Mouse (Mus musculus): ENCODE results near the gene Parp3.

Parp3 gene

DNA sequence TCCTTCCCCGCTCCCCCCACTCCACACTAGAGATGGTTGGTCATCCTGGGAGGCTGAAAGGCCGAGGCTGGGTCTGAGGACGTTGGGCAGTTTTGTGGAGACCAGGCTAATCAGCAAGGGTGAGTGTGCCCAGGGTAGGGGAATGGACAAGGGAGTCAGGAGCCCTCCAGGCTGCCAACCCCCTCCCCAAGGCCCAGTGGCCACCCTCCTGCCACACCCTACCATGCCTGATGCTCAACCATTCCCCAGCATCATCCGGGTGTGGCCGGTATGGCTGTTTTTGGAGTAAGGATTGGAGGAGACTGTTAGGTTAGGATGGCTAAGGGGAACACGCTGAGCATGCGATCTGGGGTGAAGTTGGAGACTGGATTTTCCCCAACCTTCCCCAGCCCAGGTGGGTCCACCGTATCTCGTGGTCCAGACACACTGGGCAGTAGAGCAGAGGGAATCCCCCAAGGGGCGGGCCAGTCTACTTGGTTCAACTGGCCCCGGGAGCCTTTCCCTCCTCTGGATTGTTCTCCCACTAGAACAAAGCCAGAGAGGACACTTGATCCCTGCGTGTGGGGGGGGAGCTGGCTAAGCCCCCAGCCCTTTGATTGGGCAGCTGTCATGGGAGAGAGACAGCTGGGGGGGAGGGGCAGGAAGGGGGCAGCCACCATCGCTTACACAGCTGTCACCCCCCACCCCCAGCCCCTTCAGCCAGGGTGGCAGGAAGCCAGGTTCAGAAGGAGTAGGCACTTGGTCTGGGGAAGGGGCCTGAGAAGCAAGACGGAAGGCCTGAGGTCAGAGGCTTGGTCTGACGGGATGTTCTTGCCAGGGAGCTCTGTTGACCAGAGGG, 20.2 kb downstream of the Parp3 start:
- DNase-seq: no peak

DNA sequence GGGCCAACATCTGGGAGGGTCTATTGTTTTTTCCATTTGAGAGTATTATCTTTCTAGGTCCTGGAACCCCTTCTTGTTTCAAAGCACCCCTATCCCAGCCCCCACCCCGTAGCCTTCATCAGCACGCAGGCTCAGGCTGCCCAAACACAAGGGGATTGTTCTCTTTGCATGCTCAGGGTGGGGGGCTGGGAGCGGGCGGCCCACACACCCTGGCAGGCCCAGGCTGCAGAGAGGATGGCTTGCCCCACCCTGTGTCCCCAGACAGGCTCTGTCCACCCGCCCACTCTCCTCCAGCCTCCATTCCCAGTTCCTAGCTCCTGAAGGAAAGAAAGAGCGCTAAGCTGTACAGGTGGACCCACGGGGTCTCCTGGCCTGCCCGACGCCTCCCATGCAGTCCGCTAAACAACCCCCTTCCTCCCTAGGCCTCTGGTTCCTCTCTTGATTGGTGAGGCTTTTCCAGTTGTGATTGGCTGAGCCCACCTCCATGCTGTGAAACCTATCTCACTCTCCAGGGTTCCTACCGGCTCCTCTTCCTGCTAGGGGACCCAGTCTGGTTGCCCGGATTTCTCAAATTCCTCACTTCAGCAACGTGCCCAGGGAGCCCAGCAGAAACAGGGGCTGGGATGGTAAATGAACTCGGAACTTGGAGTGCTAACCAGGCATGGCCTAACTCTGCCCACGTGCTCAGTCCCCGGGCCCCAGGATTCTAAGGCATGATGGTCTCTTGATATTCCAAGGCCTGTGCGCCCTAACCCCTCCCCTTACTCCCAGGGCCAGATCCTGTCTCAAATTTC, 21.7 kb downstream of the Parp3 start:
- no peak for DNase-seq

DNA sequence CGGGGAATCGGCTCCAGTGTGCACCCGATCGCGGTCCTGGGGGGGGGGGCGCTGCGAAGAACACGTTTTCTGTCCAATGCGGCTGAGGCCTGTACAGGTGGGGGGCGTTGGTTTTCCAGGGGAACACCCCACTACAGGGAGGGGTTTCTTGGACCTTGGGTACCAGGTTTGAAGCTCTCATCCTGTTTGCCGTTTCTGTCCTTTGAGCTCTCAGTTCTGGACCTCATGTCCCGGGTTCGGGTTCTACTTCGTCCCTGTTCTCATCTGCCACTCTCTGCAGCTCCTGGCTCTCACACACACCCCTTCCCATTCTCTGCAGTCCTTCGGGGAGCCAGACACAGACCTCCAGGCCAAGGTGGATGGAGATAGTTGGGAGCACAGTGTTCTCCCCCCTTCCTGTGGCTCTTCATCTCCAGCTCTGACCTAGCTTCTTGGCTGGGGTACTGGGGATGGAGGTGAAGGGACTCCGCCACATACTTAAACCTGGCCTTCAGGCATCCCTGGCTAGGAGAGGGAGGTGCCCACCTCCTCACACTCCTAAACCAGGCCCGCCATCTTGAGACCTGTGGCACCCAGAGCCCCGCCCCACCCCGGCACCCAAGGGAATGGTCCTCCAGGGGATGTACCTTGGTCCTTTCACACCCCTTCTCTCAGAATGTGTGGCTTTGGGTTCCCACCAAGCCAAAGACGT, 22.5 kb downstream of the Parp3 start:
- no peak for DNase-seq

DNA sequence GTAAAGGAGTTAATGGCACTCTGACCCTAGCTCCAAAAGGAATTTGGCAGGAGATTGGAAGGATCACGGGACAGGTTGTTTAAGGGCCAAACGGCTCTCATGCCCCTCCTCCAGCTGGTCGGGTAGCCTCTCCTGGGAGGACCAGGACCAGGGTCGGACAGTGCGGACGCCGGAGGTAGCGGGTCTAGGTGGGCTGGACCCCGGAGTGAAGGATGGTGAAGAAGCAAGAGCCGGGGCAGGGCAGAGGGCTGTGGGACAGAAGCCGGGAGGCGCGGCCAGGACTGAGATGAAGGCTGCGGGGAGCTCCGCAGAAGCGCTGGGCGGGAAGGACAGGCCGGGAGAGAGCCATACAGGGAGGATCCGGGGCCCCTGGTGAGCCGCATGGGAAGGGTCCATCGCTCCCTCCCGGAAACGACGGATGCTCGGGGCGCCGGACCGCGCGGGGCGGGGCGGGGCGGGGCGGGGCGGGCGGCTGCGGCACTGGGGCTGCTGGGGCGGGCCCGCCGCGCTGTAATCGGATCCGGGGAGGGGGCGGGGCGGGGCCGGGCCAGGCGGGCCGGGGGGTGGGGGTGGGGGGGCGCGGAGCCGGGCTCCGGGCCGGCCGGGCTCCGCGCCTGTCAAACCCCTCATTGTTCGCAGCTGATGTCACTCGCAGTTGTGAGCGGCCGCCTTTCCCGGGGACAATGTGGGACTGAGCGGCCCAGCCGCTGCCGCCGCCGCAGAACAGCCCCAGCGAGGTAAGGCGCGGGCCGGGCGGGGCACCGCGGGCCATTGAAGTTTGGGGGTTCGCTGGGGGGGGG, 23.3 kb downstream of the Parp3 start, which contains the start of gene Pcbp4:
Pcbp4 (plus strand) TSS at position 21 of the 800 bp plus-strand sequence.
- DNase-seq: peak; percentile 57

DNA sequence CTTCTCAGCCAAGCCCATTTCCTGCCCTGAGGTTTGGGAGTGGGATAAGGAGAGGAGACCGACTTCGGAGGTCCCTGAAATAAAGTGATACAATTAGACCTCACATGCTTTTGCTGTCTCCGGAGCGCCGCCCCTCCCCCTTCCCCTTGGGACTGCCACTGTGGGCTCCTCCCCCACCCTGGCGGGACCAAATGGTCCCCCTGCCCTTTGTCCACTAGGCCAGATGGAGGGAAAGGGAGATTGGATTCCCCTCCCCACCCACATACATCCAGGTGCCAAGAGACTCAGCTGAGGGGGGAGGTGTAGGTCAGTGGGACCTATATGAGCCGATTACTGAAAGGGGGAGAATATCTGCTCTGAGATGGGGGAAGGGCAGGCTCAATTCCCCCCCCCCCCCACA, 23.9 kb downstream of the Parp3 start:
- peak; percentile 31 for DNase-seq

DNA sequence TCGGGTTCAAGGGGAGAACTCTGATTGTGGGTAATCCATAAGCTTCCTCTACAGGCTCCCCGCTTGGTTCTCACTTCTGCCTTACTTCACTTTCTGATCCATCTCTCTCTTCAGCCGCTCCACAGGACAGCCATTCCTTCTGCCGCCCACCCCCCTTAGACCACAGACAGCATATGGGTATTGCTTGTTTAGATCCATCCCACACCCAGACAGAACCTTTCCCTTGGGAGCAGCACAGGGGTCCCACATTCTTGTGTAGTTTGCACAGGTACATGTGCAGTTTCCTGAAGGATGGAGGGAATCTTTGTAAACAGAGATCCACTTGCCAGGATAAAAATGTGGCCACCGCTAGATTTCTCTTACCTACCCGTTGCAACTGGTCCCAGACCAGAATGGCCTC, 24.4 kb downstream of the Parp3 start:
- DNase-seq: no peak

DNA sequence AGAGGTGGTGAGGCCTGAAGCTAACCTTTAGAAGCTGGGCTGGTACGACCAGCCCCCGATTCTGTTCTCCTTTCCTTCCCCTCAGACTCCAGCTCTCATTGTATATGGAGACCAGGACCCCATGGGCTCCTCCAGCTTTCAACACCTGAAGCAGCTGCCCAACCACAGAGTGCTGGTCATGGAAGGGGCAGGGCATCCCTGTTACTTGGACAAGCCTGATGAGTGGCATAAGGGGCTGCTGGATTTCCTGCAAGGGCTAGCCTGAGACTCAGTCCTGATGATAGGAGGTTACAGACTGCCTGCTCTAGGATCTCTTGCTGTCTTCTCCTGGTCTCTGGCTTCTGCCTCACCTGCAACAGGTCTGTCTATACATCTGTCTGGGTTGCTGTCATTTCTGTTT, 24.9 kb downstream of the Parp3 start:
- no peak for DNase-seq

DNA sequence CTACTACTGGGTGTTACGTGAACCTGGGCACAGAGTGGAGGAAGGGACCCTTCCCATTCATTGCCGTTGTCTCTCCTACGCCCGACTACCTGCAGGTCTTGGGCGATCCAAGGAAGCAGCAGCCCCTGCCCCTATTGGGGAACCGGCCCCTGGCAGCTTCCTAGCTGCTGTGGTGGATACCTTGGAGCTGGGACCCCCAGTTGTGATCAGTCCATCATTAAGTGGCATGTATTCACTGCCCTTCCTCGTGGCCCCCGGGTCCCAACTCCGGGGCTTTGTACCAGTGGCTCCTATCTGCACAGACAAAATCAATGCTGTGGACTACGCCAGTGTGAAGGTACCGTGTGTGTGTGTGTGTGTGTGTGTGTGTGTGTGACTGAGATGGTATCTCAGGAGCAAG, 25.5 kb downstream of the Parp3 start:
- DNase-seq: no peak

DNA sequence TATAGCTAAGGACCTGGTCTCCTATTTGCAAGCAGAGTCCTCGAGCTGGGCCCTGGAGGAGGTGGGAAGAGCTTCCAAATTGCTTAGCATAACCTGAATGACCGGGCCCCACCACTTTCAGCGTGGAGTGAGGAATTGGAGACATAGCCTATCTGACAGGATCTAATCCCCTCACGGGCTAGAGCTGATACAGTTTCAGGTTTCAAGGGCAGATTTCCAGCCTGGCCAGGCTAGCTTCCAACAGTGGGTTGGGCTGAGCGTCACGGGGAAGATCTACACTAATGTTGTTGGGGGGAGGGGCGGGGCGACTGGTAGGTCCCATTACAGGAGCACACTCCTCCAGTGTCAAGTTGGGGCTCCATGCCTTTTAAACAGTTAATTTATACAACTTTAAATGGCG, 26.1 kb downstream of the Parp3 start:
- no peak for DNase-seq

DNA sequence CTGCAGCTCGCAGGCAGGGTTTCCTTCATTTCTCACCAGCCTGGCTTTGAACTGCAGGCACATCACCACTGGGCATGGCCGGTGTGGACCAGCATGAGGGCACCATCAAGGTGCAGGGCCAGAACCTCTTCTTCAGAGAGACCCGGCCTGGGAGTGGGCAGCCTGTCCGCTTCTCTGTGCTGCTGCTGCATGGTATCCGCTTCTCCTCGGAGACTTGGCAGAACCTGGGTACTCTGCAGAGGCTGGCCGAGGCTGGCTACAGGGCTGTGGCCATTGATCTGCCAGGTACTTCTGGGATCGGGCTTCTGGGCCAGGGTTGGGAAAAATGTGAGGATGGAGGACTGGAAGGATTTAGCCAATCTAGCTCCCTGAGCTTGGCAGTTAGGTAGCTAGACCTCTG, 26.8 kb downstream of the Parp3 start:
- DNase-seq: no peak

DNA sequence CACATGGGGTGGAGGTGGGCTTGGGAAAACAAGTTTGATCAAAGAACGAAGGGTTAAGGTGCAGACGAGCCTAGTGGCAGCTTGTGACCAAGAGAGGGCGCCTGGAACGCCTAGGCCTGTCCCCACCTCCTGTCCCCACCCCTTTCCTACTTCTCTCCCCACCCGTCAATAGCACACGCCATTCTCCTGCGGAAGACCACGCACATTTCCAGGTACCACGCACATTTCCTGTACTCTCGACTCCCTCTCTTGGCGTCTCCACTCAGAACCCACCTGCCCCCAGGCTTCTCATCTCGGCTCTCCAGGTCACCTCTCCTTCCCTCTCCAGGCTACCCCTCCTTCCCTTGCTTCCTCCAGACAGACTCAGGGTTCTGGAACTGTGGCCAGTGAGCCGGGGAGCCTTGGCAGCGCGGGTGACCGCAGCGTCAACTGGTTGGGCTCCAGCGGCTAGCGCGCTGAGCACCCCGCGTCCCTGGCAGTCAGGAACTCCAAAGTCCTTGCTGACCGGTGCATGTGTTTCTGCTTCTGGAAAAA, 28.2 kb downstream of the Parp3 start:
- peak; percentile 75 for DNase-seq

DNA sequence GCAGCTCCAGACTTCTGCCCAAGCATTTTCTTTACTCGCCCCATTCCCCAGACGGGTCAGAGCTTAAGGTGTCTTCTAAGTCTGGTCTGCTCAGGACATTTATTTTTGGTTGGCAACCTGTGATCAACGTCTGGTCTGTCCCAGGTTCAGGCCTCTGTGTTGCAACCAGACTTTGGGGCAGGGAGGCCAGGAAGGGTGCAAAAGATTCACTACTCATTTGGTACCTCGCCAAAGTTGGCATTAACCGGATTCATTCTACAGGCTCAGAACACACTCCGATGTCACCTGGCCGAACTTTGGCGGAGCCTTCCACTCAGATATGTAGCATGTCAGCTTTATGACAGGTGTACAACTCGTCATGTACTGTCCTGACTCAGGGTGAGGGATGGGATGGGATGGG, 28.8 kb downstream of the Parp3 start:
- no peak for DNase-seq

DNA sequence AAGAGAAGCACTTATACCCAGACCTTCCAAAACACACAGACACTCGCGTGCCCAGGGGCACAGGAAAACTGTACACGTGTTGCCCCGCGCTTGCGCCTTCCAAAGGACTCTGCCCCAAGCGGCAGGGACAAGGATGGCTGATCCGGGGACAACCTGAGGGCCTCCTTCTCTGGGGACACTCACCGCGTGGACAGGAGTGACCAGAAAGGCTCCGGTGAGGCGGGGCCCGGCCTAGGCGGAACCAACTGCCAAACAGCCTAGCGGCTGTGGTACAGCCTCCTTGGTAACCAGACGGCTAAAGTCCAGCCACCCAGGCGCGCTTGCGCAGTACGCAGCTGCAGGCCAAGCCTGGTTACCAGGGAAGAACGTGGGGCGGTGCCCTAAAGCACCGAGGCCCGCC, 29.4 kb downstream of the Parp3 start, which contains the start of the genes Abhd14b and Abhd14a:
Abhd14b (plus strand) TSS at position 112 of the 400 bp plus-strand sequence.
Abhd14a (minus strand) TSS at position 331 of the 400 bp plus-strand sequence.
- DNase-seq: peak; percentile 80

DNA sequence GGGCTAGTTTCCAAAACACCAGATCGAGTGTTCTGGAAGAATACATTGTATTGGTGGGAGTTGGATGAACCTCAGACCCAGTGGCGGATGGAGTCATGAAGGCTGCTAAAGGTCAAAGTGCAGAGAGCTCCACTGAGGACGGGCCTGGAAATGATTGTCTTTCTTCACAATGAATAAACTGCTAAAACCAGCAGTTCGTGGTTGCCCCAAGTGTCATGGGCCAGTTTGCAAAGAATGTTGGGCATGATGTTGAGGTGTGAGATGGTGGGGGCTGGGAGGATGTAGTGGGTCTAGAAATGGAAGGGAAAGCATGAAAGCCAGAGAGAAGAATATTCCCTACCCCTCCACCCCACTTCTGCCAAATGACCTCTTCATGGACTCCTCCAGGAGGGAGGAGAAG, 31.9 kb downstream of the Parp3 start:
- DNase-seq: no peak

DNA sequence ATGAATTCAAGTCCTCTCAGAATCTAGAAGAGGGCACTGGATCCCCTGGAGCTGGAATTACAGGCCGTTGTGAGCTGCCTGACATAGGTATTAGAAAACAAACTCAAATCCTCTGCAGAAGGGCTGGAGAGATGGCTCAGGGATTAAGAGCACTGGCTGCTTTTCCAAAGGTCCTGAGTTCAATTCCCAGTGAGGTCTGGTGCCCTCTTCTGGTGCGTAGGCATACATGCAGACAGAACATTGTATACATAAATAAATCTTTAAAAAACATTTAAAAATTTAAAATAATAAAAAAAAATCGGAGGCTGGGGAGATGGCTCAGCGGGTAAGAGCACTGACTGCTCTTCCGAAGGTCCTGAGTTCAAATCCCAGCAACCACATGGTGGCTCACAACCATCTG, 34.1 kb downstream of the Parp3 start:
- no peak for DNase-seq

DNA sequence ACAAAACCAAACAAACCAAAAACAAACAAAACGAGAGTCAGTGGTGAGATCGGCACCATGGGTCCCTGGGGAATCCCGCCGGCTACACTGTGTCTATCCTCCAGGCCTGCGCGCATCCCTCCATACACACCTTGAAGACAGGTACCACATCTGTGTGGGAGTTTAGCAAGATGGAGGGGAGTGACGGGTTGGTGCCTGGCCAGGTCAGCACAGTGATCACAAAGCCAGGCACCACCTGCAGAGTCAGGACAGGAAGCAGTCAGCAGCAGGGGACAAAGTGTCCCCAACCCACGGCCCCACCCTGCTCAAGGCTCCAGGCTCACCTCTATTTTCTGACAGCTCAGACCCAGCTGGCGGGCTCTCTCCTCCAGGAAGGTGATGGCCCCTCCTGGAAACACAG, 40.2 kb downstream of the Parp3 start:
- no peak for DNase-seq

DNA sequence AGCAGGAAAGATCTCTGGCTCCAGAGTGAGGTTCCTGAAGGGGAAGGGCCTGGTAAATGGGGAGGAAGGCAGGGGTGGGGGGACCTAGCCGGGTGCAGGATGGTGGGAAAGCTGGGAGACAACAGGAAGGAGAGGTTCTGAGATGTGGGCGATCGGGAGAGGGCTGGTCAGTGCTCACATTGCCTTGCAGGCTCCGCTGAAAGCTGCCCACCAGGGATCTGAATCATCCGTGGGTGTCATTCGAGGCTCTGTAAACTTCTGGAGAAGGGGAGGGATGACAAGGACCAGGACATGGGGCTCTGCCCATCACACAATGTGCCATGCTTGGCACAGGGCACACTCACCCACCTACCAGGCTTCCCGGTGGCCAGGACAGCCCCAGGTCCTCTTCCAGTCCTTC, 43.4 kb downstream of the Parp3 start:
- DNase-seq: no peak

DNA sequence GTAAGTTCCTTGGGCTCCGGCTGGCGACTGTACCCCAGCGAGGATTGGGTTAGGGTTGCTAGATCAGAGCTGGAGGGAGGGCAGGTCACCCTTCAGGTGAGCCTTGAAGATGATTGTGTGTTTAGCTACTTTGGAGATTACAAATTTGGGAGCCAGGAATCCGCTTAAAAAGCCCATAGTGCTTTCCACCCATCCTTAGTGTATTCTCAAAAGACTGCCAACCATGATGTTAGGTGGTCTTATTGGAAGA, 46.8 kb downstream of the Parp3 start:
- DNase-seq: no peak

DNA sequence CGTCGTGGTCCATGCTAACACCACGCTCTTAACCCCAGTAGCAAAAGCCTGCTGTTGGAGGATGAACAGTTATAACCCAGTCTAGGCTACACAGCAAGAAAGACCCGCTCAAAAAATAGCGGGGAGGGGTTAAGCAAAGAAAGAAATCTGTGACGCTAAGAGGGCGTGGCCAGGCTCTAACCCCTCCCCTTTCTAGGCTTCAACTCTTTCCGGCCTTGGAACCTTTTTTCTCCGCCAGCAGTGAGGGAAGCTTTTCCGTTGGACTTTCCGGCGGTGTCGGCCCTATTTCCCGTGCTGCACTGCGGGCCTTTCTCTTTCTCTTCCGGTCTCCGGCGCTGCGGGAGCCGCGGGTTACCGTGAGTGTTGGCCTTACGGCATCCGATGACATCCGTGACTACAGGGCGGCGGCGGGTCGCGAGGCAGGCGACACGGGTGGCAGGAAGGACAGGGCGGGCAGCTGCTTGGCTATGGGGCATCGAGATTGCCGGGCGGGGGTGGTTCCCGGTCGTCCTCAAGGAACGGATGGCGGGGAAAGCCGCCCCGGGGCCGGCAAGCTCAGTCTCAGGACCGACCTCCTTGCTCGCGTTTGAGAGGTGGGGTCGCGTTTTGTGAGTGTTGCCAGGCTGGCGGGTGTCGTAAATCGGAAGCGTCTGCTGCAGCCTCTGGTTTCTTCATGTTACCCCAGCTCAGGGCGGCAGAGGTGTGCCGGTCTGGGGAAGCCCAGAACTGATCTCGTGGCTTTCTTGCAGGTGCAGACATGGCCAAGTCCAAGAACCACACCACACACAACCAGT, 47.3 kb downstream of the Parp3 start, which contains the start of gene Rpl29:
Rpl29 (plus strand) TSS at position 234 of the 794 bp plus-strand sequence.
- DNase-seq: peak; percentile 96

DNA sequence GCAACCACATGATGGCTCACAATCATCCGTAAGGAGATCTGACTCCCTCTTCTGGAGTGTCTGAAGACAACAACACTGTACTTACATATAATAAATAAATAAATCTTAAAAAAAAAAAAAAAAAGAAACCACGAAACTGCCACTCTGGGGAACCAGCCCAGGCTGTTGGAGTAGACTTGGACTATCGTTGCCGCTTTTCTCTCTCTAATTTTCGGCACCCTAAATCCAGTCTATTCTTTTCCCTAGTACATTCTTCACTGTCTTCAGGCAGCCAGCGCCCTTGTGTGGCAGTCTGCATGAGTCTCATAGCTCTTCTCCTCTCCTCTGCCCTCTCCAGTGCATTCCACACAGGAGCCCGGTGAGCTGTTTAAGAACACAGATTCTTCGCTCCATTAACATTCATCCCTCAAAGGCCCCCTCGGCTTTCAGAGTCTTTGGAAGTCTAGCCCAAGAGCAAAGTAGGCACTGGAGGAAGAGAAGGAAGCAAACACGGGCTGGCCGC, 48.0 kb downstream of the Parp3 start:
- DNase-seq: no peak

DNA sequence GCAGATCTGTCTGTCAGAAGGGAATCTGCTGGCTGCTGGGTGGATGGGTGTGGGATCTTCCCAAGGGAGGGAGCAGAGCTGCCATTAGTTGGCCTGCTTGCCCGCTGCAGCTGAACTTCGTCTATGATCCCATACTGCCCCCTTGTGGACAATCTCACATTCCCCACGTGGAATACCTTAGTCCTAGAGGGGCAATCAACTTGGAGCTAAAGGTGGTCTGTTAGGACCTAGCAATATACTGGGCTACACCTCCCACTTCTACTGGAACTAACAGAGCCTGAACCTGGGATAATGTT, 54.9 kb downstream of the Parp3 start:
- DNase-seq: peak; percentile 88
